Mouse (Mus musculus) left cerebral cortex, postnatal 14 days (tissue): ENCODE measurements around the gene Pcsk1n. TPM values are rescaled to one million over a fixed set of nuclear protein-coding genes. Genes with fewer than 3 reads are reported as not detected.

Experiments
- DNase-seq, 2 experiments: peaks; one replicate each; pipeline ENCODE4 v3.0.0; 2021 to 2022; ENCODE audit warnings: low spot score in 2 of 2, mixed read lengths in 1 of 2
- intact Hi-C: fragments of 180-260 bp; cut with DNase I; formaldehyde crosslinking; loops from one replicate; pipeline ENCODE4 v1.15.1; 2025
- total RNA-seq, 2 experiments: library from RNA; stranded (reverse); gene quantifications; 2 replicates each; pipeline ENCODE4 v1.2.3; 2021

The Pcsk1n gene
- total RNA-seq, 2 experiments from 2014 or later, result 329 to 351 TPM

DNA sequence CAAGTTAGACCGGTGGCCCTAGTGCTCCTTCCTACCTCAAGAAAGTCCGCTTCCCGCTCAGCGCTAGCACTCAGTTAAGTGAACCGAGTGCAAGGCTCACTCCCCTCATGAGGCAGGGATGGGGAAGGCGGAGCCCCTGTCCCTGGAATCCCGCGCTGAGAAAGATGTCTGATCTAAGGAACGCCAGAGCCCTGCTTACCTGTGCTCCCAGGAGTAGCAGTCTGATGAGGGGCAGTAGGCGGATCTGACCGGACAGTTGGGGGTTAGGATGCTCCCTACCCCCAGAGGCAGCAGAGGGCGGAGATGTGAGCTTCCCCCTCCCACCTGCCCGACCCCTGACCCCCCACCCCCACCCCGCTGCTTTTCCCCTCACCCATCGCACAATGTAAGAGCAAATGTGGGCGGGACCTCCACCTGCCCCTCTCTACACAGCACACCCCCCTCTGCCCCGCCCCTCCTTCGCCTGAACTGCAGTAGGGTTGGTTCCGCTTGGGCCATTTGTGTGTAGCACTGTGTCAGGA, 8.7 kb downstream of the Pcsk1n start, which contains the start of gene Eras:
Gene Eras (minus strand): TSS at position 338 of the 521 bp plus-strand sequence.
- no peak for DNase-seq
- intact Hi-C loops, result loop anchor here (10.0 kb wide), 1 partner anchor 206 kb away; the partner anchor contains the start of gene Wdr13

- no peak for DNase-seq
- intact Hi-C loops, result loop anchor here (10.0 kb wide), 1 partner anchor 62 kb away; the partner anchor contains the start of gene Pim2
Measured at GRCm38 (mm10) chrX:7936874-7937273, 17.3 kb downstream of the Pcsk1n start.

GRCm38 (mm10) chrX:7937667-7938066, 18.0 kb downstream of the Pcsk1n start:
- intact Hi-C loops, result loop anchor here (10.0 kb wide), 1 partner anchor 63 kb away; the partner anchor contains the start of gene Pim2
- no peak for DNase-seq

DNA sequence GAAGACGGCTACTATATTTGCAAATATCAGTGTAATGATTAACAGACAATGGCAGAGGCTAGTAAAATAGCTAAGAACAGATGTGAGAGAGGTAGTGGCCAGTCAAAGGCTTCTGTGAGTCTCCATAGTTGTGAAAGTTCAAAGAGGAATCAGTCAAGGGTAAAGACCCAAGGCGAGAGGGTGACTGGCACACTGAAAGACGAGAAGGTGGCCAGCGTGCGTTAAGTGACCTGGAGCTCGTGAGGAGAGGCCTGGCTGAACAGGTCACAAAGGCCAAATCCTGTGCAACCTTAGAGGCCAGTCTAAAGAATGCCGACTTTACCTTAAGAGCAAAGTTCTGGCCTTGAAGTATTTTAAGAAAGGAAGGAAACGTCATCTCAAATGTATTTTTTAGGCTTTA, 26.0 kb downstream of the Pcsk1n start:
- no peak for DNase-seq
- intact Hi-C loops, result no loop called here

GRCm38 (mm10) chrX:7947108-7947899, 27.7 kb downstream of the Pcsk1n start, which contains the start of gene Hdac6:
Gene Hdac6 (minus strand): TSS chrX:7947889.
- intact Hi-C loops, result no loop called here
- DNase-seq, result no peak

DNA sequence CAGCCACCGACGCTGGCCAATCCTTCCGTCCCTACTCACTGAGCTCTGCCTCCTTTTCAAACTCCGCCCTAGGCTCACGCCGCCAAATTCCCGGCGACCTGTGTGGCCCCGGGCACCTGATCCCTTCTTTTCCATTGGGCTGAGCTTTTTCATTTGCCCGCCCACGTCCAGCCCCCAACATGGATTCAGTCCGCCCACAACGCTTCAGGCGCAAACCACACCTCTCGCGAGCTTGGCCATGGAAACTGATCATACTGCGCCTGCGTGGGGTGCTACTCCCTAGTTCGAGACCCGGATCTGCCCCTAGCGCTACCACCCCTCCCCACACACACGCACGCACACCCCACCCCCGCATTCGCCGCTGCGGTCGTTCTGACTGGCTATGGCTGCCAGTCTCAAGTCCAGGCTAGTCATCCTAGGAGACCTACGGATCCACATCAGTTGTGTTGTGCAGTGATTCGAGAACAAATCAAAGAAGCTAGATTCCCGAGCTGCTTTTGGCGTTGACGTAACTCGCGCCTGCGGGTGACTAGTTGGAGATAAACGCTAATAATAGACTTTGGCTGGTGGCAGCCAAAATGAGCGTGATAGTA, 28.4 kb downstream of the Pcsk1n start:
- intact Hi-C loops, result no loop called here

DNA sequence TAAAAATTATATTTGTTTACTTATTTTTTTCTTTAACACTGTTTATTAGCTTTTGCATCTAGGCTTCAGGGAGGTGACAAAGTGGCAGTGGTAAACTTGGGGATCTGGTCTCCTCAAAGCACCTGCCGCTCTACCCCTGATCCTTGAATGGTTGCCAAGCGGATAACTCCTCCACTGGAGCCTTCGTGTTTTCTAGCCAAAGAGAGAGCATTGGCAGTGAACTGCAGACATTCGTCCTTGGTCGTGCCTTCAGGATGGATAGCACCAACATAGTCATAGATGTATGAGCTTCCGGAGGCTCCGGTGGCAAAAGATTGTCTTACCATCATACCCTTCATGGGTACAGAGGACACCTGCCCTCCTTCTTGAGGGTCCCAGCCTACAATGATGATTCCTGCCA, 30.5 kb downstream of the Pcsk1n start:
- DNase-seq, result no peak
- intact Hi-C loops, result loop anchor here (10.0 kb wide), 1 partner anchor 115 kb away; no protein-coding TSS in a partner anchor

More for the DNA sequence above, 28.4 kb downstream of the Pcsk1n start:
- DNase-seq, result peak; percentile 93 to 98

- intact Hi-C loops, result loop anchor here (10.0 kb wide), 1 partner anchor 106 kb away; no protein-coding TSS in a partner anchor
Measured at GRCm38 (mm10) chrX:7958868-7959267, 39.2 kb downstream of the Pcsk1n start.

GRCm38 (mm10) chrX:7963829-7964626, 44.4 kb downstream of the Pcsk1n start:
- intact Hi-C loops, result no loop called here
- no peak for DNase-seq

More at GRCm38 (mm10) chrX:7958868-7959267, 39.2 kb downstream of the Pcsk1n start:
- DNase-seq, result no peak

- no peak for DNase-seq
- intact Hi-C loops, result no loop called here
Measured at GRCm38 (mm10) chrX:7966161-7966560, 46.5 kb downstream of the Pcsk1n start.

DNA sequence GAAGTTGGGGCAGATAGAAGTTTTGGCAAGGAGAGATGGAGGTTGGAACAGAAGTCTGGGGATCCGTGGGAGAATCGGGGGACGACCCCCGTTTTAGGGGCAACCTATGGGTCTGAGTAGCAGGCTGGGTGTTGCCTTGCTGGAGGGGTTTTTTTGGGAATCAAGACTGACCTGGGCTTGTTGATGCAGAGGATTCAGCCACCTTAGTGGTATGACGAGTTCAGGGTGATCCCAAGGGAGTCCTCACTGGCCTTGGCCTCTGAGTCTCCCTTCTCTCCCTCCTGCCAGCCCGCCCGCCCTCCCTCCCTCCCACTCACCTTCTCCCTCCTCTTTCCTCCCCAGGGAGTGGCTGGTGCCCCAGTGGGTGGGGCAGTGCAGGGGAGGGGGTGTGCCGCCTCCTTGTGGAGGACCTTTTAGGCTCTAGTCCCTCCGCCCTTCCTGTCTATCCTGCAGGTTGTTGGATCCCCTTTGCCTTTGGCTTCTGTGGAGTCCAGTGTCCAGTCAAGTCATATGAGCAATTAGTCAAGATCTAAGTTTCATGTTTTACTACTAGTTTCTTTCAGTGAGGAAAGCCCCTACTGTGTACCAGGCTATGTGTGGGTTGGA, 48.1 kb downstream of the Pcsk1n start:
- intact Hi-C loops, result no loop called here
- no peak for DNase-seq

DNA sequence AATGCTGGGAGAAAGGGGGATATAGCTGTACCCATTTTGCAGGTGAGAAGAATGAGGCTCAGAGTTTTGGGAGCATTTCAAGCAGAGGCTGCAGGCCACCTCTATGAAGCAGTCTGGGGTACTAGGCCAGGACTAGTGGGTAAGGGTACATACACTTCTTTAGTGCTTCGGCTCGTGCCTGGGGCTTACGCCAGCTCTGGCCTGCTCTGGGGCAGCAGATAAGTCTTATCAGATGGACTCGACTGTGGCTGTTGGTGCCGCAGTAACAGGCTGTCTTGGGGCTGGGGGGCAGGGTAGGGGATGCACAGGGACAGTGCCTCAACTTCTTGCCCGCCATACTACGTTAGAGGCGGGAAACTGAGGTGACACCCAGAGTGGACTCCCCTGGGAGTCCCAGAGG, 48.6 kb downstream of the Pcsk1n start:
- DNase-seq, result no peak
- intact Hi-C loops, result no loop called here

GRCm38 (mm10) chrX:7968899-7969298, 49.3 kb downstream of the Pcsk1n start:
- no peak for DNase-seq
- intact Hi-C loops, result no loop called here

DNA sequence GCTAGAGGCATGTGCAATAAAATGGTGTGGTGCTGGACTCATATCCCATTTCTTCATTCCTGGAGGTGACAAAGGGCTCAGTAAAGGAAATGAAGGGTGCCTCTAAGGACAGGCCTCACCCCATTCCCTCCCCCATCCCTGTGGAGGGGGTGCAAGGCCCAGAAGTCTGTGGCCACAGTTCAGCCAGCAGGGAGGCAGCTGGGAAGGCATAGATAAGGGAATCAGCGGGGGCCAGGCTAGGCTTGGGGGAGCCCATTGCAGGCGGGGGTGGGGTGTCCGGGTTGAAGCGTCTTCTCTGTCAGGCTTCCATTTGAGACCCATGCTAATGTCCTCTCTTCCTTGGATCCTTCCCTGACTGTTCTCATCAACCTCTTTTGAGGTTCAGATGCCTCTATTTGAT, 51.7 kb downstream of the Pcsk1n start:
- DNase-seq, result no peak
- intact Hi-C loops, result no loop called here

Other genes starting within 250 kb of the Pcsk1n start
- 10 to 100 TPM in 1 of 2 experiments, 1 to 10 TPM in 1; 9.1 to 12.4 TPM for gene Plp2, start 248.4 kb upstream of the Pcsk1n start, total RNA-seq
- gene Magix, start 238.6 kb upstream of the Pcsk1n start, total RNA-seq, result under 1 TPM; 0.11 to 0.15 TPM
- gene Gpkow, start 222.7 kb upstream of the Pcsk1n start, total RNA-seq, result 10 to 100 TPM; 33.7 to 34.6 TPM
- 10 to 100 TPM; 44.9 to 53.6 TPM for gene Wdr45, start 205.5 kb upstream of the Pcsk1n start, total RNA-seq
- not detected for gene Gm45208, start 197.6 kb upstream of the Pcsk1n start, total RNA-seq
- 100 to 1,000 TPM; 102 to 110 TPM for gene Praf2, start 191.4 kb upstream of the Pcsk1n start, total RNA-seq
- 10 to 100 TPM; 23.1 to 23.8 TPM for gene Ccdc120, start 168.9 kb upstream of the Pcsk1n start, total RNA-seq
- gene Tfe3, start 157.3 kb upstream of the Pcsk1n start, total RNA-seq, result 10 to 100 TPM; 35.9 to 37.3 TPM
- 10 to 100 TPM; 83.3 to 92.9 TPM for gene Gripap1, start 130.1 kb upstream of the Pcsk1n start, total RNA-seq
- 1 to 10 TPM; 9.7 TPM for gene Kcnd1, start 97.5 kb upstream of the Pcsk1n start, total RNA-seq
- gene Otud5, start 78.5 kb upstream of the Pcsk1n start, total RNA-seq, result 10 to 100 TPM; 61.1 to 68.2 TPM
- gene Pim2, start 41.6 kb upstream of the Pcsk1n start, total RNA-seq, result 10 to 100 TPM; 53.9 to 56.1 TPM
- gene Slc35a2, start 35.8 kb upstream of the Pcsk1n start, total RNA-seq, result 10 to 100 TPM; 46.3 to 56.3 TPM
- 10 to 100 TPM; 79.9 to 80.4 TPM for gene Pqbp1, start 20.6 kb upstream of the Pcsk1n start, total RNA-seq
- 10 to 100 TPM; 25.8 to 28.6 TPM for gene Timm17b, start 20.5 kb upstream of the Pcsk1n start, total RNA-seq
- gene Gm10491, start 12.0 kb upstream of the Pcsk1n start, total RNA-seq, result not detected
- not detected for gene Gm10490, start 10.3 kb upstream of the Pcsk1n start, total RNA-seq
- not detected for gene Eras, start 8.8 kb downstream of the Pcsk1n start, total RNA-seq
- 10 to 100 TPM; 53.4 to 60.1 TPM for gene Hdac6, start 28.1 kb downstream of the Pcsk1n start, total RNA-seq
- gene Gata1, start 58.2 kb downstream of the Pcsk1n start, total RNA-seq, result not detected
- gene Glod5, start 98.7 kb downstream of the Pcsk1n start, total RNA-seq, result under 1 TPM in 1 of 2 experiments, not detected in 1; 0.75 TPM
- 10 to 100 TPM; 27.2 to 30.8 TPM for gene Suv39h1, start 154.9 kb downstream of the Pcsk1n start, total RNA-seq
- 1 to 10 TPM; 1.1 to 2.9 TPM for gene Was, start 170.7 kb downstream of the Pcsk1n start, total RNA-seq
- gene Wdr13, start 213.1 kb downstream of the Pcsk1n start, total RNA-seq, result 100 to 1,000 TPM; 216 to 236 TPM
- gene Rbm3, start 226.1 kb downstream of the Pcsk1n start, total RNA-seq, result 100 to 1,000 TPM; 198 to 216 TPM